Mouse (Mus musculus): Measurements from ENCODE around the gene Akna.
A peak's percentile ranks its signal among the peaks of the same experiment; 100 is the strongest.

The Akna gene

GRCm38 (mm10) chr4:63409317-63409907 lies 6.3 kb upstream of the Akna start:
- DNase-seq: no peak

- peak; percentile 62 for DNase-seq
Observed at GRCm38 (mm10) chr4:63408649-63409048, 5.5 kb upstream of the Akna start.

GRCm38 (mm10) chr4:63408247-63408646 lies 5.1 kb upstream of the Akna start:
- no peak for DNase-seq

- DNase-seq: no peak
Observed at GRCm38 (mm10) chr4:63405683-63406082, 2.5 kb upstream of the Akna start.

GRCm38 (mm10) chr4:63405051-63405450 lies 1.9 kb upstream of the Akna start:
- no peak for DNase-seq

- DNase-seq: no peak
Observed at GRCm38 (mm10) chr4:63404205-63404604, 1.1 kb upstream of the Akna start.

- DNase-seq: no peak
Observed at GRCm38 (mm10) chr4:63402558-63402957, 596 bp downstream of the Akna start.

- no peak for DNase-seq
Observed at GRCm38 (mm10) chr4:63402056-63402455, 1.1 kb downstream of the Akna start.

GRCm38 (mm10) chr4:63401620-63402019 lies 1.5 kb downstream of the Akna start:
- DNase-seq: no peak

- no peak for DNase-seq
Observed at GRCm38 (mm10) chr4:63400541-63401306, 2.4 kb downstream of the Akna start.

- no peak for DNase-seq
Observed at GRCm38 (mm10) chr4:63399691-63400270, 3.4 kb downstream of the Akna start.

- DNase-seq: no peak
Observed at GRCm38 (mm10) chr4:63398854-63399609, 4.1 kb downstream of the Akna start.

GRCm38 (mm10) chr4:63397981-63398537 lies 5.1 kb downstream of the Akna start:
- no peak for DNase-seq

GRCm38 (mm10) chr4:63391322-63391721 lies 11.8 kb downstream of the Akna start:
- DNase-seq: no peak

GRCm38 (mm10) chr4:63389887-63390528 lies 13.1 kb downstream of the Akna start:
- DNase-seq: no peak

- DNase-seq: no peak
Observed at GRCm38 (mm10) chr4:63389121-63389886, 13.8 kb downstream of the Akna start.

- DNase-seq: no peak
Observed at GRCm38 (mm10) chr4:63388029-63388428, 15.1 kb downstream of the Akna start.

- DNase-seq: no peak
Observed at GRCm38 (mm10) chr4:63385784-63386183, 17.4 kb downstream of the Akna start.

GRCm38 (mm10) chr4:63385253-63385652 lies 17.9 kb downstream of the Akna start:
- no peak for DNase-seq

GRCm38 (mm10) chr4:63384262-63384661 lies 18.9 kb downstream of the Akna start:
- no peak for DNase-seq

GRCm38 (mm10) chr4:63383474-63383873 lies 19.7 kb downstream of the Akna start:
- no peak for DNase-seq
